Mouse (Mus musculus) bone marrow macrophage, adult 2 months (primary cell): ENCODE data around the gene Trappc6a. TPM values are rescaled to one million over a fixed set of nuclear protein-coding genes. Genes with fewer than 3 reads are reported as not detected.
A peak's percentile ranks its signal among the peaks of the same experiment; 100 is the strongest.

Experiments used
- H3K27ac ChIP-seq: 2 replicates; pipeline ENCODE4 v1.5.1; 2012; ENCODE audit warnings: low read depth, low read length; ENCODE audit not compliant: insufficient read depth
- H3K4me1 ChIP-seq: 2 replicates; pipeline ENCODE4 v1.6.1; 2012; ENCODE audit warnings: low read length; ENCODE audit not compliant: control insufficient read depth, insufficient read depth
- H3K4me3 ChIP-seq: 2 replicates; pipeline ENCODE4 v1.5.1; 2012; ENCODE audit warnings: mild to moderate bottlenecking, low read length, moderate library complexity; ENCODE audit not compliant: insufficient read depth
- CTCF ChIP-seq: IDR thresholded peaks from 2 replicates; pipeline ENCODE4 v1.5.1; 2012; ENCODE audit warnings: low read depth, mild to moderate bottlenecking, low read length, moderate library complexity
- POLR2A ChIP-seq: IDR thresholded peaks from 2 replicates; pipeline ENCODE4 v1.6.1; 2012; ENCODE audit warnings: mild to moderate bottlenecking, low read depth, low read length, borderline replicate concordance
- polyA plus RNA-seq: library from polyadenylated mRNA; stranded (reverse); fragments of >200 nt; gene quantifications from 2 replicates; pipeline ENCODE4 v1.2.4, GENCODE M21; 2012; ENCODE audit not compliant: missing spikeins, insufficient read depth, insufficient read length

Gene Trappc6a
- 51.4 and 57.0 TPM in 2 replicates for polyA plus RNA-seq

DNA sequence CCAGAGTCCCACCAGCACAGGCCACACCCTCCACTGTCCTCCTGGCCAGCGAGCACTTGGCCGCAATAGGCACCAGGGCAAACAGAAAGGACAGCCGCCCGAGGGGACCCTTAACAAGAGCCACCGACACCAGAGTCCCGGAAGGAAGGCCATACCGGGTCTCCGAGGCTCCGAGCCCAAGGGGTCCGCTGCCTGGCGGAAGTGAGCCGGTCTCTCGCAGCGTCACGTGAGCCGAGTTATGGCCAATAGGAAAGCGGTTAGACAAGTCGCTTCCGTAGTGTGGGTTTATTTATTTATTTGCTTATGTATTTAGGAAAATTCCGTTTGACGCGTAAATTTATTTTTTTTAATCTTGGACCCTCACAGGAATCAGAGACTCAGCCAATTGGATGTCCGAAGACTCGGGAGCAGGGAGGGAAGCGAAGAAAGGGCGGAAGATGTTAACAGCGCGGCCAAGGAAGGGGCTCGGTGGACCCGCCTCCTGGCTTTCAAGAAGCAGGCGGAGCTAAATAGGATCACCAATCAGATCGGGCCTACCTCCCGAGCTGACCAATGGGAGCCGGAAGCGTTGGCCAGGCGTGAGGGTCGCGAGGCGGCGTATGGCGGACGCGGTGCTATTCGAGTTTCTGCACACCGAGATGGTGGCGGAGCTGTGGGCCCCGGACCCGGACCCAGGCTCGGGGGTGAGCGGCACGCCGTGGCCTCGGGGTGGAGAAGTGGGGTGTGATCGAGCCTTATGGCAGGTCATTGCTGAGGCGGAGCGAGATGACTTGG lies at the start of gene Trappc6a, which contains the start of gene Bloc1s3:
Gene Trappc6a, plus strand, starts transcription at position 246 of the 774 bp plus-strand sequence.
Gene Bloc1s3, minus strand, starts transcription at position 218 of the 774 bp plus-strand sequence.
- peak within 1 kb of the TSS; percentile 75 for H3K4me3 ChIP-seq
- H3K27ac ChIP-seq: peak within 1 kb of the TSS; percentile 91
- no peak for TF ChIP-seq CTCF
- TF ChIP-seq POLR2A: no peak
- peaks cover 3% of the 10 kb centered on the region; the same call in 1 of the 2 replicates for H3K4me1 ChIP-seq

DNA sequence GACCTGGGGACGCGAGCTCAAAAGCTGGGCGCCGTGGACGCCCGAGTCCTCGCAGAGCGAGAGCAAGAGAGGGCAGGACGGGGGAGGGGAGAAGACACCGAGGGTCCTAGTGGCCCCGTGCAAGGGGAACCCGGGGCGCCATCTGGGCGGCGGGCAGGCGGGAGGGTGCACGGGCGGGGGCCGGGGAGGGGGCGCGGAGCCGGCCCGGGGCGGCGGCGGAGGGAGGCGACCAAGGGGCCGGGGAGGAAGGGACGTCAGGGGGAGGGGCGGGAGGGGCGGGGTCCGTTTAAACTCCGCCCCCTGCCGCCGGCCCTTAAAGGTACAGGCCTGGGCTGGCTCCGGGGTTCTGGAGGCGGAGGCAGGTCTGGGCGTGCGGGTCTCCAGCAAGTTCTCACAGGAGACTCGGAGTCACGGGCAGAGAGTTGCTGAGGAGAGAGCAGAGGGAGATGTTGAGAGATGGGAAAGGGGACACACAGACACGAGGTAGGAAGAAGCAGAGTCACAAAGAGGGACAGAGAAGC lies 49.5 kb upstream of the Trappc6a start, which contains the start of gene Mark4:
Gene Mark4, minus strand, starts transcription at position 231 of the 521 bp plus-strand sequence.
- H3K27ac ChIP-seq: peak within 1 kb of the TSS; percentile 24; the same call in 1 of the 2 replicates
- TF ChIP-seq CTCF (no peak), POLR2A (0 out of 2 replicates have a peak, but pooled peaks have one; percentile 46)

DNA sequence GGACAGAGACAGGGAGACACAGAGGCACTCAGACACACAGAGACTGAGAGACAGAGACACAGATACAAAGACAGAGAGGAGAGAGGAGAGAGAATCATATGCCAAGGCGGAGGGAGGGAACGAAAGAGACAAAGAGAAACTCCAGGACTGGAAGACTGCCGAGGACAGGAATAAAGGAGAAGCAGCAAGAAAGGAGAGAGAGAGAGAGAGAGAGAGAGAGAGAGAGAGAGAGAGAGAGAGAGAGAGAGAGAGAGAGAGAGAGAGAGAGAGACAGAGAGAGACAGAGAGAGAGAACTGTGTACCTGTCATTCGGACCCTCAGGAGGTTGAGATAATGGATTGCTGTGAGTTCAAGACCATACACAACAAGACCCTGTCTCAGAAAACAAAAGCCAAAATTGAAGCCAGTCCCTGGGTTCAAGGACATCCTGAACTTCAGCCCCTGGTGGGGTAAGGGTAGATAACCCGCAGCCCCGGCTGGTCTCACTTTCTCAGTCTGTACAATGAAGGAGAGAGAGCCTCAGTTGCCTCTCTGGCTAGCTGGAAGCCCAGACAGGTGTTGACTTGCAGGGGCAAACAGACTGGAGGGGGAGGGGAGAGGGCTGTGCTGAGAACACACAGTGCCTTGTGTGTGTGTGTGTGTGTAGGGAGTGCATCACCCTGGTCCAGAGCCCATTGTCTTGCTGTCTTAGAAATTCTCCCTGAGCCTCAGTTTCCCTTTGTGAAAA lies 48.9 kb upstream of the Trappc6a start:
- Histone ChIP-seq H3K27ac (peak overlapping the region; percentile 24; the same call in 1 of the 2 replicates), H3K4me1 (peaks cover 15% of the 10 kb centered on the region), H3K4me3 (peak overlapping the region; percentile 72)
- TF ChIP-seq CTCF: no peak
- no peak for TF ChIP-seq POLR2A

More for the DNA sequence above, 49.5 kb upstream of the Trappc6a start, which contains the start of gene Mark4:
- H3K4me1 ChIP-seq: peaks cover 15% of the 10 kb centered on the region
- H3K4me3 ChIP-seq: peak within 1 kb of the TSS; percentile 87

DNA sequence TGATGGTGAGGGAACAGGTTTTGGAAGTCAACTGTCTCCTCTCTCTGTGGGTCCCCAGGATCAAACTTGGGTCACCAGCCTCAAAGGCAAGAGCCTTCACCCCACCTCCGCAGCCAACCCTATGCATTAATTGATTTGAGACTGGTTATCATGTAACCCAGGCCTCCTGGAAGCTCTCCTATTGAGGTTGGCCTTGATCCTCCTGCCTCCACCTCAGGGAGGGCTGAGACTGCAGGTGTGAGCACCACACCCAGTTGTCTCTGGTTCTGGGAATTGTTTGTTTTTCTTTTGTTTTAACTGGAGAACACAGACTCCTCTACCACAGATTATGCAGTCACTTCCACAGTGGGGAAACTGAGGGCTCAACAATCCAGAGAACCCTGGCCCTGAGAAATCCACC lies 47.7 kb upstream of the Trappc6a start:
- no peak for TF ChIP-seq CTCF
- no peak for TF ChIP-seq POLR2A
- H3K4me3 ChIP-seq: no peak overlapping the region
- peaks cover 16% of the 10 kb centered on the region for H3K4me1 ChIP-seq
- no peak overlapping the region for H3K27ac ChIP-seq

DNA sequence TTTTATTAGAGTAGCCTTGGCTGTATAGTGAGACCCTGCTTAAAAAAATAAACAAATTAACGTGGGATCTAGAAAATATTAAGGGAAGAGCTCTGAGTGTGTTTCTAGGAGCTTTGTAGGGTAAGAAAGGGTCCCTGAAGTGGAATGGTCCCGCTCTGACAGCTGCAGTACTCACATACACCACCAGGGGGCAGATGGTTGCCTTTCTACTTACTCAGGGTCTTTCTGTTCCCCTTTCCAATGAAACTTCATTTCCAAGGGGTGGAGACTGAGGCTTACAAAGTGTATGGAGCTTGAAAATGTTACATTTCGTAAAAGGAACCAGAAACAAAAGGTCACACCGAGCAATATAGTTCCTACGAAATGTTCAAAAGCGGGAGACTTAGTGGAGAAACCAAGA lies 46.7 kb upstream of the Trappc6a start:
- Histone ChIP-seq H3K4me3 (peak overlapping the region; percentile 32; the same call in 1 of the 2 replicates), H3K27ac (peak overlapping the region; percentile 60), H3K4me1 (peaks cover 25% of the 10 kb centered on the region)
- TF ChIP-seq CTCF (peak; percentile 74), POLR2A (no peak)

DNA sequence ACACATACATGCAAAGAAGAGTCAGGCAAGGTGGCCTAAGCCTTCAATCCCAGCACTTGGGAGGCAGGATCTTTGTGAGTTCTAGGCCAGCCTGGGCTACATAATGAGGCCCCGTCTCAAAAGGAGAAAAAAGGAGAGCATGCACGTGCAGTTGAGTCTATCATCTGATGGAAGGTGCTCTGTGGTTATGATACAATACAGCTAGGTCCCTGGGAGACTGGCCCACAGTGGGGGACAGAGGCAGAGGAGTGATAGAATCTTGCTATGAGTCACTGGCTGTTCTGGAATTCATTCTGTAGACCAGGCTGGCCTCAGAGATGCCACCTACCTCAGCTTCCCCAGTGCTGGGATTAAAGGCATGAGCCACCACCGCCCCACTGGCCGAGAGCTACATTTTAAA lies 45.8 kb upstream of the Trappc6a start:
- no peak for TF ChIP-seq POLR2A
- TF ChIP-seq CTCF: no peak
- Histone ChIP-seq H3K4me3 (no peak overlapping the region), H3K4me1 (peaks cover 29% of the 10 kb centered on the region), H3K27ac (no peak overlapping the region)

DNA sequence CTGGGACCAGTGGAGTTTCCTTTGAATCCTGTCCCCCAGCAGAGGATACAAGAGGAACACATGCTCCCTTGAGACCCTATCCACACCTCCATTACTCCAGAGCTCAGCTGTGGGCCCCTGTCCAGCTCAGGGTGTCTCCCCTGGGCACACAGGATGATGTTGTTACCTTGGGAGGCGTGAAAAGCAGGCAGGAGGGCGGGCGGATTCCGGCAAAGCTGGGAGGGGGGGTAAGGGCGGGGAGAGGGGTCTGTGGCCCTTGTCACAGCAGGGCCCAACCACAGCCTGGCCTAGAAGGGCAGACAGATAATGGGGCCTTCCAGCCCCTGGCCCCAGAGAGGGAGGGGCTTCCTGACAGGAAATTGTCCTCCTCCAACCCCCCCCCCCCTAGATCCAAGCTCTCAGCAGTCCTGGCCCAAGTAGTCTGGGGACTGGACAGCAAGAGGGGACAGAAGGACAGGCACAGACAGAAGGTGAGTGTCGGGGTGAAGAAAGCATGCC lies 45.3 kb upstream of the Trappc6a start, which contains the start of gene Exoc3l2:
Gene Exoc3l2, plus strand, starts transcription at position 448 of the 498 bp plus-strand sequence.
- Histone ChIP-seq H3K4me3 (no peak within 1 kb of the TSS), H3K27ac (no peak within 1 kb of the TSS)

DNA sequence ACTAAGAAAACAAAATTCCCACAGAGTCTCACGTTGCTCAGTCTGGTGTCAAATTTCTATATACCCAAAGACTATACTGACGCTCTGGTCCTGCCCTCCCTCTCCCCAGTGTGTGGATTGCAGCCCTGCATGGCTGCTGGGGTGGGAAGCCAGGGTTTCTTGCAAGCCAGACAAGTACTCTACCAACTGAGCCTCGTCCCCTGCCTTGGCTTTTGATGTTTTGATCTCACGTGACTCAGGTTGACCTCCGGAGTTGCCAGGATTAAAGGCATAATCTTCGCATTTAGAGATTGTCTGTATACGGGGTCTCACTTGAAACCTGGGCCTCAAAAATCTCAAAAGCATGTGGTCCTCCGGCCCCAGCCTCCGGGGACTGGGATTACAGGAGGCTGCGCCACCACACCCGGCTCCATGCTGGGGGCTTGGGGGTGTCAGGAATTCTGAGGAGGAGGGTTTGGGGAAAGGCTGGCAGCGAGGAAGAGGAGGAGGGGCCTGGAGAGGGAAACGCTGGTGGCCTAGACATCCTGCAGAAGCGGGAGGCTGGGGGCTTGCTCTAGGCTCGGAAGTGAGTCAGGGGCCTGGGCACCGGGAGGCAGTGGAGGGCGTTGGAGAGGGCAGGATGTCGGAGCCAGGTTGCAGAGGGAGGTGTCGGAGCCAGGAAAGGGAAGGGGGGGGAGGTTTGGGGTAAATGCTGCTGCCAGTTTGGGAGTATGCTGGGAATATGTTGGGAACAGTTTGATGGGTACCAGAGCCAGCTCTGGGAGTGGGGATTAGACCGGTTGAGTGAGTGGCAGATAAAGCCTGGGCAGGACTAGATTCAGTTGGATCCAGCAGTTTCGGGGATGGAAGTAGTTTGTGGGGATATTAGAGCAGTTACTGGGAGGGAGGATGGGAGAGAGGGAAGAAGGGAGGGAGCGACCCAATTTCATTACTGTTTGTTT lies 43.6 kb upstream of the Trappc6a start:
- Histone ChIP-seq H3K4me1 (peaks cover 29% of the 10 kb centered on the region), H3K4me3 (no peak overlapping the region), H3K27ac (no peak overlapping the region)
- TF ChIP-seq CTCF (no peak), POLR2A (no peak)

More for the DNA sequence above, 45.3 kb upstream of the Trappc6a start, which contains the start of gene Exoc3l2:
- H3K4me1 ChIP-seq: peaks cover 29% of the 10 kb centered on the region
- no peak for TF ChIP-seq CTCF
- TF ChIP-seq POLR2A: no peak
